Mouse (Mus musculus) gastrocnemius, postnatal 14 days (tissue): ENCODE results near the gene 1700031F05Rik. TPM values are rescaled to one million over a fixed set of nuclear protein-coding genes. Genes with fewer than 3 reads are reported as not detected.
"Not testable (repeated sequence)": the region's sequence is repeated elsewhere in the genome, so short reads cannot be mapped to it uniquely, and the experiment has no call there.

Experiments used
- DNase-seq: peaks from one replicate; pipeline ENCODE4 v3.0.0; 2021; ENCODE audit warnings: mixed read lengths
- intact Hi-C: fragments of 180-260 bp; cut with DNase I; formaldehyde crosslinking; loops from one replicate; pipeline ENCODE4 v1.15.1; 2025; ENCODE audit warnings: low total_unique reads
- long read RNA-seq, 2 experiments: library from polyadenylated mRNA; stranded (forward); transcript quantifications; one replicate each; pipeline ENCODE4 v2.0.0; 2021
- total RNA-seq, 2 experiments: library from RNA; stranded (reverse); gene quantifications; 2 replicates each; pipeline ENCODE4 v1.2.3; 2021

Gene 1700031F05Rik
- not detected for total RNA-seq
- long read RNA-seq, experiment 1: 0 reads
- long read RNA-seq, experiment 2: 0 reads

GRCm38 (mm10) chrX:102867871-102868270, at the start of gene 1700031F05Rik:
Gene 1700031F05Rik, minus strand, starts transcription at chrX:102867971.
- no peak for DNase-seq
- intact Hi-C loops: no loop called here

DNA sequence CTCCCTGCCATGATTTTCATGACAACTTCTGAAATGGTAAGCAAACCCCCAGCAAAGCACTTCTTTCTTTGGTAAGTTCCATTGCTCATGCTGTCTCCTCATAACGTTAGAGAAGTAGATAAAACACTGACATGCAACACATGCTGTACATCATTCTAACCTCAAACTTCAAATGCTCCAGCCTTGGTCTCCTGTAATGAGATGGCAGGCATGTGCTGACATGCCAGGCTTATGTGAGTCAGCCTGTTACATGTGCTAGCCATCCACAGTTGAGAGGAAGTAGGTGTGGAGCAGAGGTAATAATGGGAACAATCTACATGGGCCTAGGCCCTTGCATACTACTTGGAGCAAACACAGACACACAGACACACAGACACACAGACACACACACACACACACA, 47.1 kb upstream of the 1700031F05Rik start:
- intact Hi-C loops, DNase-seq: not testable (repeated sequence)

DNA sequence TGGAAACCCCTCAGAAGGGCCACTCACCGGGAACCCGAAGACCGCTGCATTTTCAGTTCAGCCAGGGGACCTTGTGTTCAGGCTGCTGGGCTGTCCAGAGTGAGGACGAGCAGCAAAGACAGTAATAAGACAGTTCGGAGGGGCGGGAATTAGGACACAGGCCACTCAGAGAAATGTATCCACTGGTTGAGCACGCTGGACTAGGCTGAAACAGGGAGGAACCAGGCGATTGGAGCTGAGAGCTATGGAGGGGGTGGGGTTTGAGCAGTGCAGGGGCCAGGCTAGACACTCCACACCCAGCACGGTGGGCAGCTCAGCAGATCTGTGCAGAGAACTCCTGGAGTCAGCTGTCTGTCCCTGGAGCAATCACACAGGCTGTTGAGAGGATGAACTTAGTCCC, 40.8 kb upstream of the 1700031F05Rik start, which contains the start of the genes Dmrtc1a and 1700011M02Rik:
TSS of gene Dmrtc1a (minus strand) at position 101 of the 400 bp plus-strand sequence.
TSS of gene 1700011M02Rik (plus strand) at position 319 of the 400 bp plus-strand sequence.
- intact Hi-C loops, DNase-seq: not testable (repeated sequence)

- intact Hi-C loops, DNase-seq: not testable (repeated sequence)
These were observed 13.3 kb downstream of the 1700031F05Rik start, which contains the start of gene Dmrtc1c2 for GRCm38 (mm10) chrX:102854516-102854915. Gene Dmrtc1c2, minus strand, starts transcription at chrX:102854616.

- intact Hi-C loops: no loop called here
- DNase-seq: no peak
These were observed 55.5 kb downstream of the 1700031F05Rik start for GRCm38 (mm10) chrX:102812311-102812710.

Other genes with a start within 250 kb of the 1700031F05Rik start
- 100 to 1,000 TPM; 172 to 226 TPM for gene Phka1, start 223.7 kb downstream of the 1700031F05Rik start, total RNA-seq
- gene Gm3880, start 181.0 kb downstream of the 1700031F05Rik start, total RNA-seq: not detected
- not detected for gene Gm9112, start 160.3 kb downstream of the 1700031F05Rik start, total RNA-seq
- gene Dmrtc1b, start 160.1 kb downstream of the 1700031F05Rik start, total RNA-seq: not detected
- not detected for gene Dmrtc1c1, start 65.0 kb downstream of the 1700031F05Rik start, total RNA-seq
- not detected for gene Dmrtc1c2, start 13.4 kb downstream of the 1700031F05Rik start, total RNA-seq
- not detected for gene Dmrtc1a, start 40.7 kb upstream of the 1700031F05Rik start, total RNA-seq
- gene 1700011M02Rik, start 40.9 kb upstream of the 1700031F05Rik start, total RNA-seq: not detected
- gene 1700018G05Rik, start 60.4 kb upstream of the 1700031F05Rik start, total RNA-seq: not detected